Mouse (Mus musculus) adrenal gland, adult 8-10 months (tissue): Measurements from ENCODE around the gene AK157302. TPM values are rescaled to one million over a fixed set of nuclear protein-coding genes. Genes with fewer than 3 reads are reported as not detected.

ENCODE experiments used
- microRNA-seq, 2 experiments: library from miRNA; unstranded; fragments of <30 nt; microRNA quantifications; one replicate each; pipeline ENCODE4 v1.2.0; 2022
- total RNA-seq, 4 experiments: library from RNA; stranded (reverse); gene quantifications; 2 replicates each; pipeline ENCODE4 v1.2.4; 2022

The AK157302 gene
- total RNA-seq, 4 experiments from 2014 or later: 7.8 to 11.5 (median 10.3) TPM

Small RNAs within 50 kb of the gene (microRNA-seq; reads per million reads assigned to microRNA genes)
- 0 reads per million in 2 experiments for gene Mir1896

Other genes starting within 250 kb of the AK157302 start
- not detected for gene Gpx5, start 202.5 kb upstream of the AK157302 start, total RNA-seq
- gene Gpx6, start 183.1 kb upstream of the AK157302 start, total RNA-seq: not detected
- not detected for gene Olfr1367, start 148.3 kb upstream of the AK157302 start, total RNA-seq
- 10 to 100 TPM in 3 of 4 experiments, 1 to 10 TPM in 1; 9.6 to 12.8 (median 11.1) TPM for gene Zscan12, start 132.4 kb upstream of the AK157302 start, total RNA-seq
- gene Zkscan3, start 92.5 kb upstream of the AK157302 start, total RNA-seq: 10 to 100 TPM; 55.7 to 74.1 (median 68.0) TPM
- 1 to 10 TPM in 2 of 4 experiments, under 1 TPM in 2; 0.75 to 1.9 (median 1.1) TPM for gene Pgbd1, start 54.2 kb upstream of the AK157302 start, total RNA-seq
- gene Zscan26, start 41.5 kb upstream of the AK157302 start, total RNA-seq: 10 to 100 TPM; 41.9 to 57.9 (median 51.1) TPM
- gene Nkapl, start 26.7 kb upstream of the AK157302 start, total RNA-seq: 1 to 10 TPM; 1.2 to 2.1 (median 1.8) TPM
- 1 to 10 TPM; 2.5 to 4.9 (median 3.8) TPM for gene Zkscan4, start 16.3 kb upstream of the AK157302 start, total RNA-seq
- gene Gm10065, start 15.8 kb upstream of the AK157302 start, total RNA-seq: not detected
- 10 to 100 TPM; 48.5 to 62.2 (median 55.3) TPM for gene Gm11273, start 6.2 kb downstream of the AK157302 start, total RNA-seq
- gene Zkscan8, start 35.9 kb downstream of the AK157302 start, total RNA-seq: 10 to 100 TPM; 20.4 to 30.2 (median 26.0) TPM
- not detected for gene Olfr1366, start 47.6 kb downstream of the AK157302 start, total RNA-seq
- gene Olfr1535, start 64.7 kb downstream of the AK157302 start, total RNA-seq: not detected
- gene Olfr1364, start 86.5 kb downstream of the AK157302 start, total RNA-seq: not detected
- not detected for gene Olfr1362, start 118.8 kb downstream of the AK157302 start, total RNA-seq
- gene Olfr11, start 147.3 kb downstream of the AK157302 start, total RNA-seq: not detected
- not detected for gene Olfr1361, start 168.2 kb downstream of the AK157302 start, total RNA-seq
- gene Olfr1360, start 182.2 kb downstream of the AK157302 start, total RNA-seq: not detected
- gene Olfr1359, start 202.9 kb downstream of the AK157302 start, total RNA-seq: not detected
- 10 to 100 TPM; 19.0 to 38.1 (median 29.8) TPM for gene Hist1h2bl, start 220.9 kb downstream of the AK157302 start, total RNA-seq
- gene Hist1h2ai, start 221.2 kb downstream of the AK157302 start, total RNA-seq: 1 to 10 TPM; 2.1 to 9.9 (median 7.2) TPM
- 10 to 100 TPM; 23.6 to 39.6 (median 35.8) TPM for gene Hist1h3h, start 222.4 kb downstream of the AK157302 start, total RNA-seq
- gene Hist1h2bm, start 226.8 kb downstream of the AK157302 start, total RNA-seq: 1 to 10 TPM; 3.7 to 7.9 (median 5.3) TPM
- gene Hist1h4j, start 239.8 kb downstream of the AK157302 start, total RNA-seq: 10 to 100 TPM in 3 of 4 experiments, 1 to 10 TPM in 1; 7.2 to 11.3 (median 10.4) TPM